Mouse (Mus musculus) testis, adult 2 months (tissue): ENCODE results near the gene Fndc1.

Experiments
- CTCF ChIP-seq: fragments of 200-500 bp; IDR thresholded peaks from 2 replicates; pipeline ENCODE4 v1.5.1; 2012; ENCODE audit warnings: low read depth, mild to moderate bottlenecking, inconsistent platforms, low read length, moderate library complexity; ENCODE audit not compliant: control insufficient read depth, insufficient read depth, insufficient replicate concordance
- POLR2A ChIP-seq: fragments of 200-500 bp; IDR thresholded peaks from 2 replicates; pipeline ENCODE4 v1.6.1; 2012; ENCODE audit warnings: low read depth, mild to moderate bottlenecking, inconsistent platforms, low read length, moderate library complexity; ENCODE audit not compliant: control insufficient read depth

DNA sequence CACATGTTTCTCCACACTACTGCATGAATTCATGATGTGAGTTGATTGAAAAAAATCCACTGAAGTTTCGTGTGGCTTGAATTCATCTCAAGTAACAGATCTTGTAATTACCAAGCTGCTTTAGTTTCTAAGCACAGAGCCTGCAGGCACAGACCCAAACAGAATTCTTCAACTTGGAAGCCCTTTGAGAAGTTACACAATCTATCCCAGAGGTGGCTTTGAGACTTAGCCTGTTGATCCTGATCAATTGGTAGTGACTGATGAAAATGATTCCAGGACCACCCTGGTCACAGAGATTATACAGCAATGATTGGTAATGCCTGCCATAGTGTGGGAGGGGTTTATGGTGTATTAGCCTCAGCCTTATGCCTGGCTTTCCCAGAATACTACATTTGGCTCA, 108.2 kb downstream of the Fndc1 start:
- TF ChIP-seq POLR2A (no peak), CTCF (no peak)
